Mouse (Mus musculus): ENCODE results near the gene Clcn7. TPM values are rescaled to one million over a fixed set of nuclear protein-coding genes. Genes with fewer than 3 reads are reported as not detected.

Clcn7 gene
- polyA plus RNA-seq, 1 experiment from 2014 or later: 9.9 TPM

DNA sequence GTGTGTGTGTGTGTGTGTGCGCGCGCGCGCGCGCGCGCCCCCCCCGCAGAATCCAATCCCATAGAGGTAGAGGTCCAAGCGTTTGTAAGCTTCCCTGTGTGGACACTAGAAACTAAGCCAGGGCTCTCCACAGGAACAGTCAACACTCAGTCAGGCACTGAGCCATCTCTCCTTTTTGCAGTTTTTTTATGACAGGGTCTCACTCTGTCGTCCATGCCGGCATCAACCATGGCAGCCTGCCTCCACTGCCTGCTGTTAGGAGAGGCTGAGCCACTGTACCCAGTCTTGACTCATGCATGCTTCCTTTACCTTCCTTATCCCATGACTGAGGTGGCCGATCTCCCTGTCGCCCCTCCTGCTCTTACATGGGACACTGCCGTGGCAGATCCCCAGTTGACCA is 25.4 kb upstream of the Clcn7 start:
- Histone ChIP-seq H3K27ac (ENCODE audit: low read length) (no peak overlapping the region), H3K27me3 (ENCODE audit: control insufficient read depth, insufficient read depth, low read depth, low read length) (no peaks in the 10 kb centered on the region), H3K36me3 (ENCODE audit: control insufficient read depth, insufficient read depth) (peaks cover 4% of the 10 kb centered on the region; the same call in 1 of the 2 replicates), H3K9ac (ENCODE audit: low read depth, low read length) (no peak overlapping the region), H3K4me3 (ENCODE audit: low read depth, low read length) (no peak overlapping the region), H3K4me2 (ENCODE audit: low read depth, low read length) (no peak overlapping the region), H3K4me1 (ENCODE audit: control insufficient read depth, low read depth, low read length) (no peaks in the 10 kb centered on the region), H3K9me3 (replicated peaks; ENCODE audit: control insufficient read depth, low read length) (no peaks in the 10 kb centered on the region)
- WGBS (ENCODE audit: insufficient replicate concordance): 73% methylated on average over 10 of the region's 16 CpGs
- ATAC-seq (ENCODE audit: low read depth): no peak

DNA sequence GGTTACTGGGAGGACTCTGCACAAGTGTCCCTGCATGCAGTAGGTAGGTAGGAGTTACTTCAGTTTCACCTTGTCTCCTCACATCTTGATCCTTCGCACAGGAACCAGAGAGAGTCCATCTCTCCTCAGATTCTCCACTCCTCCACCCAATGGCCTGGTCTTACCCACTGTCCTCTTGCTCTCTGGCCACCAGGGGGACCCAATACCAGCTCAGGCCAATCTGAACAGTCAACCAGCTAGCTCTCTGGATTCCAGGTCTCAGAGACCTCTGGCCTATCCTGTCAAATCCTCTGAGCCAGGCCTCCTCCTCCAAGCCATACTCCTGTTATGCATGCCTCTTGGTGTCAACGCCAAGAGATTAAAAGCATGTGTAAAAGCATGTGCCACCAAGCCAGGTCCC is 23.6 kb upstream of the Clcn7 start:
- Histone ChIP-seq H3K4me1 (ENCODE audit: control insufficient read depth, low read depth, low read length) (peaks cover 1% of the 10 kb centered on the region), H3K27me3 (ENCODE audit: control insufficient read depth, insufficient read depth, low read depth, low read length) (no peaks in the 10 kb centered on the region), H3K36me3 (ENCODE audit: control insufficient read depth, insufficient read depth) (no peaks in the 10 kb centered on the region), H3K9ac (ENCODE audit: low read depth, low read length) (no peak overlapping the region), H3K4me3 (ENCODE audit: low read depth, low read length) (no peak overlapping the region), H3K27ac (ENCODE audit: low read length) (no peak overlapping the region), H3K9me3 (replicated peaks; ENCODE audit: control insufficient read depth, low read length) (no peaks in the 10 kb centered on the region), H3K4me2 (ENCODE audit: low read depth, low read length) (no peak overlapping the region)
- WGBS (ENCODE audit: insufficient replicate concordance): 89% methylated on average over 2 of the region's 2 CpGs
- 0 out of 2 replicates have a peak, but pooled peaks have one; percentile 50 for ATAC-seq (ENCODE audit: low read depth)

DNA sequence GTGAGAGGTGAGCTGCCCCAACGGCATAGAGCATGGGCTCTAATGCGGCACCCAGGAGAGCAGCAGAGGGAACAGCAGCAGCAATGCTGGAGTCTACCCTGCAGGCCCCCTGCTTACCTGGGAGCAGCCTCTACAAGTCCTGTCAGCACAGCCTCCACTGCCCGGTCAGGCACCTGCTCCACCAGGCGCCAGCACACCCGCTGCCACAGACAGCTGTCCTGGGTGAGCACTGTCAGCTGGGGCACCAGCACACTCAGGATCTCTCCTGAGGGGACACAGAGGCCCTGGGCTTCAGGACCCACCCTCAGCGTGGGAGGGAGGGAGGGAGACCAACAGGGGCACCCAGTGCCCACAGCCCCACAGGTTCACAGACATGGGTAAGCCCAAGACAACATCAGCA is 22.6 kb upstream of the Clcn7 start:
- ATAC-seq (ENCODE audit: low read depth): no peak
- Histone ChIP-seq H3K4me2 (ENCODE audit: low read depth, low read length) (no peak overlapping the region), H3K9me3 (replicated peaks; ENCODE audit: control insufficient read depth, low read length) (no peaks in the 10 kb centered on the region), H3K36me3 (ENCODE audit: control insufficient read depth, insufficient read depth) (no peaks in the 10 kb centered on the region), H3K9ac (ENCODE audit: low read depth, low read length) (no peak overlapping the region), H3K27me3 (ENCODE audit: control insufficient read depth, insufficient read depth, low read depth, low read length) (no peaks in the 10 kb centered on the region), H3K4me1 (ENCODE audit: control insufficient read depth, low read depth, low read length) (peaks cover 11% of the 10 kb centered on the region), H3K4me3 (ENCODE audit: low read depth, low read length) (no peak overlapping the region), H3K27ac (ENCODE audit: low read length) (no peak overlapping the region)
- WGBS (ENCODE audit: insufficient replicate concordance): 85% methylated on average over 6 of the region's 6 CpGs

DNA sequence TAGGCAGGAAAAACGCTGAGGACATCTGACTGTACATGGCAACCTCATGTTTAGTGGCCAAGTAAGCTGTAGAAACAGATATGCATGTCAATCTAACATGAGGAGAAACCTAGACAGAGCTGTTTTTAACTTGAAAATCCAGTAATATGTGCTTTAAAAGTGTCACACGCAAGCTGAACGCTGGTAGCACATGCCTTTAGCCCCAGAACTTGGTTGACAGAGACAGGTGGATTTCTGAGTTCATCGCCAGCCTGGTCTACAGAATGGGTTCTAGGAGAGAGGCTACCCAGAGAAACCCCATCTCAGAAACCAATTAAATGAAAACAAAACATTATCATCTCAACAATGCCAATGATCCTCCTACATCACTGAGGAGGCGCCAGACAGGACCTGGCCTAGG is 22.0 kb upstream of the Clcn7 start:
- H3K36me3 ChIP-seq (ENCODE audit: control insufficient read depth, insufficient read depth): no peaks in the 10 kb centered on the region
- no peak overlapping the region for H3K4me2 ChIP-seq (ENCODE audit: low read depth, low read length)
- no peak overlapping the region for H3K27ac ChIP-seq (ENCODE audit: low read length)
- ATAC-seq (ENCODE audit: low read depth): no peak
- 82% methylated on average over 5 of the region's 5 CpGs for WGBS (ENCODE audit: insufficient replicate concordance)
- no peaks in the 10 kb centered on the region for H3K27me3 ChIP-seq (ENCODE audit: control insufficient read depth, insufficient read depth, low read depth, low read length)
- H3K4me1 ChIP-seq (ENCODE audit: control insufficient read depth, low read depth, low read length): peaks cover 14% of the 10 kb centered on the region
- no peak overlapping the region for H3K4me3 ChIP-seq (ENCODE audit: low read depth, low read length)
- no peak overlapping the region for H3K9ac ChIP-seq (ENCODE audit: low read depth, low read length)
- H3K9me3 ChIP-seq (replicated peaks; ENCODE audit: control insufficient read depth, low read length): no peaks in the 10 kb centered on the region

DNA sequence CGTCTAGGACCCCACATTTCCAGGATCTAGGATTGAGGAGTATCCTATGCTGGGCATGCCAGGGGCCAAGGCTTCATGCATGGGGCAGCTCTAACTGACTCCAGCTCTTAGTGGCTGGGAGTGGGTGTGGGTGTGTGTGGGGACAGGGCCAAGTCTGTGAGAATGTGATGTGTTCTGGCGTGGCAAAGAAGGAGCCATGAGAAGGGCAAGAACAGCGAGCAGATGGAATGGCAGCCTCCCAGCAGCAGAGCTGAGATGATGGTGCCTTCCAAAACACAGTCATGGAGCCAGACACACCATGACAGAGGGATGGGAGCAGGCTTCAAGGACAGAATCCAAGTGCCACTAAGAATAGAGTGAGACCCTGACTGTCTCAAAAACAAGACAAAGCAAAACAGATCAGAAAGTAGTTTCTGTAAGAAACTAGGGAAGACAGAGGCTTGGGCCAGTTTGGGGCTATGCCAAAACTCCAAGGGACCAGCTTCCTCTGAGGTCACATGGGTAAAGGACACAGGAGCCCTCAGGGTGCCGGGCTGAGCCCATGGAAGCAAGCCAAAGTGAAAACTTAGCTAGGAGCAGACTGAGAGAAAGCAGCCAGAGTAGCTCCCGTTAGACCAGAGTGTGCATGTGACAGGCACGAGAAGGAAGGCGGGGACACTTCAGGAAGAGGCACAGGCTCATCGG is 21.3 kb upstream of the Clcn7 start:
- Histone ChIP-seq H3K4me2 (ENCODE audit: low read depth, low read length) (no peak overlapping the region), H3K9me3 (replicated peaks; ENCODE audit: control insufficient read depth, low read length) (no peaks in the 10 kb centered on the region), H3K4me3 (ENCODE audit: low read depth, low read length) (no peak overlapping the region), H3K27me3 (ENCODE audit: control insufficient read depth, insufficient read depth, low read depth, low read length) (no peaks in the 10 kb centered on the region), H3K9ac (ENCODE audit: low read depth, low read length) (no peak overlapping the region), H3K27ac (ENCODE audit: low read length) (no peak overlapping the region), H3K4me1 (ENCODE audit: control insufficient read depth, low read depth, low read length) (peaks cover 17% of the 10 kb centered on the region), H3K36me3 (ENCODE audit: control insufficient read depth, insufficient read depth) (no peaks in the 10 kb centered on the region)
- ATAC-seq (ENCODE audit: low read depth): no peak
- 72% methylated on average over 8 of the region's 8 CpGs for WGBS (ENCODE audit: insufficient replicate concordance)

- no peak overlapping the region for H3K27ac ChIP-seq (ENCODE audit: low read length)
- no peak for ATAC-seq (ENCODE audit: low read depth)
- no peaks in the 10 kb centered on the region for H3K36me3 ChIP-seq (ENCODE audit: control insufficient read depth, insufficient read depth)
- H3K9me3 ChIP-seq (replicated peaks; ENCODE audit: control insufficient read depth, low read length): no peaks in the 10 kb centered on the region
- WGBS (ENCODE audit: insufficient replicate concordance): 71% methylated on average over 3 of the region's 3 CpGs
- no peak overlapping the region for H3K9ac ChIP-seq (ENCODE audit: low read depth, low read length)
- no peaks in the 10 kb centered on the region for H3K27me3 ChIP-seq (ENCODE audit: control insufficient read depth, insufficient read depth, low read depth, low read length)
- no peak overlapping the region for H3K4me2 ChIP-seq (ENCODE audit: low read depth, low read length)
- peaks cover 17% of the 10 kb centered on the region for H3K4me1 ChIP-seq (ENCODE audit: control insufficient read depth, low read depth, low read length)
- H3K4me3 ChIP-seq (ENCODE audit: low read depth, low read length): no peak overlapping the region
Measured at GRCm38 (mm10) chr17:25112423-25112810, 20.8 kb upstream of the Clcn7 start.

GRCm38 (mm10) chr17:25114908-25115645 is 18.1 kb upstream of the Clcn7 start:
- Histone ChIP-seq H3K4me3 (ENCODE audit: low read depth, low read length) (peak overlapping the region; percentile 75), H3K9ac (ENCODE audit: low read depth, low read length) (peak overlapping the region; percentile 71), H3K9me3 (replicated peaks; ENCODE audit: control insufficient read depth, low read length) (no peaks in the 10 kb centered on the region), H3K27me3 (ENCODE audit: control insufficient read depth, insufficient read depth, low read depth, low read length) (no peaks in the 10 kb centered on the region), H3K36me3 (ENCODE audit: control insufficient read depth, insufficient read depth) (no peaks in the 10 kb centered on the region), H3K27ac (ENCODE audit: low read length) (peak overlapping the region; percentile 81), H3K4me1 (ENCODE audit: control insufficient read depth, low read depth, low read length) (peaks cover 21% of the 10 kb centered on the region), H3K4me2 (ENCODE audit: low read depth, low read length) (peak overlapping the region; percentile 100)
- whole genome bisulfite sequencing (ENCODE audit: insufficient replicate concordance): 8% methylated on average over 23 of the region's 23 CpGs
- ATAC-seq (ENCODE audit: low read depth): peak; percentile 55

DNA sequence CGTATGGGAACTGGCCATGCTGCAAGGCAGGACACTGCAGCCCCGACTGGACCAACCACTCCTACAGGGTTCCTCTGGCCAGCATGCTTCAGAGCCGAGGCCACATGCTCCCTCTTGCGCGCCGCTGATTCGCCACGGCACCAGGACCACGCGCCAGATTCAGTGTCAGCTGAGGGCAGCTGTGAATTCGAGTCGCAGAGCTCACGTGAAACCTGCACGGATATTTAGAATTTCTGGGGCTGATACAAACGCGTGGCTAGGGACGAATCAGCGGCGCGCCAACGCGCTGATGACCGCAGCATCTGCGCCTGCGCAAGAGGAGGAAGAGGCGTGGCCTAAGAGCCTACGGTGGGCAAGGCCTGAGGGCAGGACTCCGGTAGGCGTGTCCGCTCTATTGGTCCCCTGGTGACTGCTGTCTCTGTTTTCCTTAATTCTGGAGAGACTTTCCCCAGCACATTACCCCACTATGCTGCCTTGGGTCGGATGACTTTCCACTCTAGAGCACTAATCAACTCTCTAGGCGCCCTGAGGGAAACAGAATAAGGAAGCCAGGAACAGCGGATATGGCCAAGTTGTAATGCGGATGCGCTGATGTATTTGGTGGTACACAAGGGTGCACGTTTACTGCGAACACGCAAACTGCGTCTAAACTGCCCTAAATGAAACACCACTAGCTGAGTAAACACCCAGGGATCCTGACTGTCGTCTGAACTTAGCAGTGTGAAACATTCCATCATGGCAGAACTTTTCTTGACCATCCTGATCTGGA is 17.3 kb upstream of the Clcn7 start, which contains the start of gene Telo2:
Gene Telo2 (minus strand): TSS at position 304 of the 769 bp plus-strand sequence.
- Histone ChIP-seq H3K4me1 (ENCODE audit: control insufficient read depth, low read depth, low read length) (peaks cover 21% of the 10 kb centered on the region), H3K4me2 (ENCODE audit: low read depth, low read length) (peak within 1 kb of the TSS; percentile 100), H3K27ac (ENCODE audit: low read length) (peak within 1 kb of the TSS; percentile 81), H3K9ac (ENCODE audit: low read depth, low read length) (peak within 1 kb of the TSS; percentile 71), H3K36me3 (ENCODE audit: control insufficient read depth, insufficient read depth) (no peaks in the 10 kb centered on the region), H3K4me3 (ENCODE audit: low read depth, low read length) (peak within 1 kb of the TSS; percentile 75), H3K27me3 (ENCODE audit: control insufficient read depth, insufficient read depth, low read depth, low read length) (no peaks in the 10 kb centered on the region), H3K9me3 (replicated peaks; ENCODE audit: control insufficient read depth, low read length) (no peaks in the 10 kb centered on the region)
- 3% methylated on average over 40 of the region's 40 CpGs for WGBS (ENCODE audit: insufficient replicate concordance)
- ATAC-seq (ENCODE audit: low read depth): peak; percentile 91

Measured in liver, embryonic 16.5 days (tissue).